Mouse (Mus musculus) neural tube, embryonic 15.5 days (tissue): ENCODE measurements around the gene Mynn. TPM values are rescaled to one million over a fixed set of nuclear protein-coding genes. Genes with fewer than 3 reads are reported as not detected.

Source experiments
- ATAC-seq: fragments of 200-750 bp; cut with Nextera tagmentation; 2 replicates; pipeline ENCODE4 v1.8.0; 2017; ENCODE audit warnings: mild to moderate bottlenecking, moderate TSS enrichment, moderate library complexity; ENCODE audit not compliant: low FRiP score
- H3K27ac ChIP-seq: fragments of 300-500 bp; sonication (generic); replicated peaks from 2 replicates; pipeline ENCODE4 v1.5.1; 2015; ENCODE audit warnings: mild to moderate bottlenecking, inconsistent platforms
- H3K27me3 ChIP-seq: fragments of 300-500 bp; sonication (generic); replicated peaks from 2 replicates; pipeline ENCODE4 v1.6.1; 2015; ENCODE audit warnings: inconsistent platforms
- H3K36me3 ChIP-seq: fragments of 300-500 bp; sonication (generic); 2 replicates; pipeline ENCODE4 v1.6.1; 2015; ENCODE audit warnings: inconsistent platforms
- H3K4me1 ChIP-seq: fragments of 300-500 bp; sonication (generic); 2 replicates; pipeline ENCODE4 v1.6.1; 2015; ENCODE audit warnings: inconsistent platforms
- H3K4me2 ChIP-seq: fragments of 300-500 bp; sonication (generic); 2 replicates; pipeline ENCODE4 v1.6.1; 2015; ENCODE audit warnings: inconsistent platforms, mild to moderate bottlenecking, moderate library complexity
- H3K4me3 ChIP-seq: fragments of 300-500 bp; sonication (generic); replicated peaks from 2 replicates; pipeline ENCODE4 v1.5.1; 2015; ENCODE audit warnings: mild to moderate bottlenecking, inconsistent platforms
- H3K9ac ChIP-seq: fragments of 300-500 bp; sonication (generic); replicated peaks from 2 replicates; pipeline ENCODE4 v1.6.1; 2015; ENCODE audit warnings: mild to moderate bottlenecking, inconsistent platforms
- H3K9me3 ChIP-seq: fragments of 300-500 bp; sonication (generic); replicated peaks from 2 replicates; pipeline ENCODE4 v1.6.1; 2016; ENCODE audit warnings: inconsistent platforms
- WGBS: fragments of 180-500 bp; shearing (Covaris S2); methylation state at CpG from one replicate; pipeline ENCODE4 v1.1.7; 2015; ENCODE audit warnings: mixed read lengths; 5-methylcytosine and 5-hydroxymethylcytosine counted together
- polyA plus RNA-seq: library from polyadenylated mRNA; unstranded; fragments of >200 nt; fragmentation: Nextera tagmentation; extraction: Ambion mirVana; gene quantifications from 2 replicates; pipeline ENCODE4 v1.2.1, GENCODE M21; 2015

Mynn gene
- polyA plus RNA-seq, 1 experiment from 2014 or later = 25.4 TPM

DNA sequence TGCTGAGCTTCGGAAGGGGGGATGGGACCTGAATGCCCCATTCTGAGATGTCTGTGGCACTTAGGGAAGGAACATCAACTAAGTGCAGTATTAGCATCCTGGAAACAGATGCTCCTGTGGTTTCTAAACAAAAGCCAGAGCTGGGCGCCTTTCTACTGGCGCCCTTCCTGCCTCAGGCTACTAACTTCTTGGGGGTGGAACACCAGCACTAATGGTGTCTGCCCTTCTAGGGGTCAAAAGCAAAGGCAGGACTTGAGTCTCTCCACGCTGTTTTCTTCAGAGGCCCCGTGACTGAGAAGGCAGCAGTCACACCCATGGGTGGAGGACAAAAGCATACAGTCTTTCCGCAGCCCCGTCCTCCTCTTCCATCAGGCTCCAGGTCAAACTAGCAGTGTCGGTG lies 44.9 kb downstream of the Mynn start:
- no peak for ATAC-seq
- Histone ChIP-seq H3K4me2 (no peak overlapping the region), H3K27ac (no peak overlapping the region), H3K9ac (no peak overlapping the region), H3K4me1 (peaks cover 16% of the 10 kb centered on the region), H3K4me3 (no peak overlapping the region), H3K9me3 (no peaks in the 10 kb centered on the region), H3K36me3 (no peaks in the 10 kb centered on the region), H3K27me3 (0 out of 2 replicates have a peak, but pooled peaks cover 17% of the 10 kb centered on the region)
- 47% methylated on average over 8 of the region's 8 CpGs for WGBS

DNA sequence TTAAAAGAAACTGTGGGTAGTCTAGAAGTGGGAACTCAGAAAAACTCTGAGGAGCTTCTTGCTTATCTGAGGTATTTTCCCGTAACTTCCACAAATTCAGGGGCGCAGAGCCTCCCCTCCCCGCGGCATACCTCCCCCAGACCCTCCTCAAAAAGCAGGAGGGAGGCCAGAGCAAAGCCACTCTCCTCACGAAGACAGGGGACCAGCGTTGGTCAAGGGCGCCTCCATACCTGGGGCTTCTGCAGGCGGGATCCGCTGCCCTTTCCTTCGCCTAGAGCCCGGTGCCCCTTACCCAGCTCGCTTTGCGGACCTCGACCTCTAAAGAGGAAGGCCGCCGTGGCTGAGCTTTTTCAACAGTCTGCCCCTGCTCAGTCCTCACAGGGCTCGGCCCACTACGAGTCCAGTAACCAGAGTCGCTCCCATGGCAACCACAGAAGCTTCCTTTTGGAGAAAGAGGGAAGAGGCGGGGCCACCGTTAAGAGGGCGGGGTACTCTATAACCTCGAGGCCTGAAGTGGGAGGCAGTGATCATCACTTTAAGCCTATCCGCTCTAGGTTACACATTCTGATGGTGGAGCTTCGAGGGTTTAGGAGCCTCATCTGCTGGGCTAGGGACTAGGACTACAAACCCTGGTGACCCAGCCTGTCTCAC lies 45.7 kb downstream of the Mynn start, which contains the start of gene Lrrc34:
Lrrc34 (minus strand) TSS at position 430 of the 651 bp plus-strand sequence.
- H3K36me3 ChIP-seq = no peaks in the 10 kb centered on the region
- H3K9ac ChIP-seq = peak within 1 kb of the TSS; percentile 47
- H3K27ac ChIP-seq = no peak within 1 kb of the TSS
- peak within 1 kb of the TSS; percentile 67 for H3K4me2 ChIP-seq
- H3K4me1 ChIP-seq = peaks cover 16% of the 10 kb centered on the region
- WGBS = 4% methylated on average over 25 of the region's 25 CpGs
- H3K4me3 ChIP-seq = peak within 1 kb of the TSS; percentile 36
- H3K27me3 ChIP-seq = 0 out of 2 replicates have a peak, but pooled peaks cover 20% of the 10 kb centered on the region
- H3K9me3 ChIP-seq = no peaks in the 10 kb centered on the region
- peak; percentile 76 for ATAC-seq

DNA sequence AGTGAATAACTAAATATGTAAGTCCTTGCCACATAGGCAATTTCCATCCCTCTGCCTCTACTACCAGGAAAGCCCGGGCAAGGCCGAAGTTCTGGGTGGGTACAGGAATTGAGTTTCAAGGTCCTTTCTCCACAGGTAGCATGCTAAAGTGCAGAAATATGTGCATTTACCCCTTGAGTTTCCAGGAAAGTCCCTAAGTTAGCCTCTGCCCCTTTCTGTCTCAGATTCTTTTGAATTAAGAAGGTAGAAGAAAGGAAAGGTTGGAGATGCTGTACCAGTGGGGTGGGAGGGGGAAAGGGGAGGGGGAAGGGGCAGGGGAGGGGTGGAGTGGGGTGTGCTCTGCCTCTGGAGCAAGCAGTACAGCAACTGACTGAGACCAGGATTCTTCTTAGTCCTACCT lies 46.6 kb downstream of the Mynn start:
- Histone ChIP-seq H3K4me3 (no peak overlapping the region), H3K4me2 (no peak overlapping the region), H3K4me1 (peaks cover 16% of the 10 kb centered on the region), H3K27ac (no peak overlapping the region), H3K36me3 (no peaks in the 10 kb centered on the region), H3K9me3 (no peaks in the 10 kb centered on the region), H3K9ac (no peak overlapping the region), H3K27me3 (0 out of 2 replicates have a peak, but pooled peaks cover 20% of the 10 kb centered on the region)
- no peak for ATAC-seq
- 100% methylated on average over 2 of the region's 2 CpGs for WGBS

DNA sequence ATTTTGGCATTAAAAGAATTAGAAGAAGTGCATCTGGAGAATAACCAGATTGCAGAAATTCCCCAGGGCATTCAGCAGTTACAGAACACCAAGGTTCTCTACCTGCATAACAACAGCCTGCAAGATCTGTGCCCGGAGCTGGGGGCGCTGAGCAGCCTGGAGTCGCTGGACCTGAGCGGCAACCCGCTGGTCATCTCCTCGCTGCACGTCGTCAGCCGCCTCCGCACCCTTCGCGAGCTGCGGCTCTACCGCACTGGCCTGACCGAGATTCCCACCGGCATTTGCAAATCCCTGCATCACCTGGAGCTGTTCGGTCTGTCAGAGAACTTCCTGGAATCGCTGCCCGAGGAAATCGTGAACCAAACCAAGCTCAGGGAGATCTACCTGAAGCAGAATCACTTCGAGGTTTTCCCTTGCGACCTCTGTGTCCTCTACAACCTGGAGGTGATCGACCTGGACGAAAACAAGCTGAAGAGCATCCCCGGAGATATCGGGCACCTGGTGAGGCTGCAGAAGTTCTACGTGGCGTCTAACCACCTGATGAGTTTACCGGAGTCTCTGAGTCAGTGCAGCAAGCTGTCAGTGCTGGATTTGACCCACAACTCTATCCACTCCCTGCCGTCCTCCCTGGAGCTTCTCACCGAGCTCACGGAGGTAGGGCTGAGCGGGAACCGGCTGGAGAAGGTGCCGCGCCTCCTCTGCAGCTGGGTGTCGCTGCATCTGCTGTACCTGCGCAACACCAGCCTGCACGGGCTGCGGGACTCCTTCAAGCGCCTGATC lies 48.4 kb downstream of the Mynn start:
- H3K27me3 ChIP-seq = 0 out of 2 replicates have a peak, but pooled peaks cover 20% of the 10 kb centered on the region
- peaks cover 16% of the 10 kb centered on the region for H3K4me1 ChIP-seq
- H3K36me3 ChIP-seq = no peaks in the 10 kb centered on the region
- H3K4me3 ChIP-seq = peak overlapping the region; percentile 48
- WGBS = under 1% methylated on average over 41 of the region's 41 CpGs
- no peak overlapping the region for H3K27ac ChIP-seq
- H3K9me3 ChIP-seq = no peaks in the 10 kb centered on the region
- H3K4me2 ChIP-seq = peak overlapping the region; percentile 89
- H3K9ac ChIP-seq = peak overlapping the region; percentile 34
- ATAC-seq = peak; percentile 93

DNA sequence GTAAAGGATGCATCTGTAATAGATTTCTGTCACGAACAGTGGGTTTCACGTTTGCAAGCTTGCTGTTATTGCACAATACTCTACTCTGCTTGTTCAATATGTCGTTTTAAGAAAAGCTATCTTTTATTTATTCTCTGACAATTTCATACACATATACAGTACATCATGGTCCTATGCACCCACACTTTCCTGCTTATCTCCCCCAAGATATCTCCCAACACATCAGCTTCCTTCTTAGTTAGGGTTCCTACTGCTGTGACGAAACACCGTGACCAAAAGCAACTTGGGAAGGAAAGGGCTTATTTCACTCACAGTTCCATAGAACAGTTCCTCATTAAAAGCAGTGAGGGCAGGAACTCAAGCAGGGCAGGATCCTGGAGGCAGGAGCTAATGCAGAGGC lies 54.1 kb downstream of the Mynn start:
- WGBS = 84% methylated on average over 5 of the region's 5 CpGs
- Histone ChIP-seq H3K27ac (no peak overlapping the region), H3K4me3 (no peak overlapping the region), H3K9me3 (no peaks in the 10 kb centered on the region), H3K27me3 (0 out of 2 replicates have a peak, but pooled peaks cover 5% of the 10 kb centered on the region), H3K36me3 (no peaks in the 10 kb centered on the region), H3K9ac (no peak overlapping the region), H3K4me2 (no peak overlapping the region), H3K4me1 (0 out of 2 replicates have a peak, but pooled peaks cover under 1% of the 10 kb centered on the region)
- no peak for ATAC-seq

DNA sequence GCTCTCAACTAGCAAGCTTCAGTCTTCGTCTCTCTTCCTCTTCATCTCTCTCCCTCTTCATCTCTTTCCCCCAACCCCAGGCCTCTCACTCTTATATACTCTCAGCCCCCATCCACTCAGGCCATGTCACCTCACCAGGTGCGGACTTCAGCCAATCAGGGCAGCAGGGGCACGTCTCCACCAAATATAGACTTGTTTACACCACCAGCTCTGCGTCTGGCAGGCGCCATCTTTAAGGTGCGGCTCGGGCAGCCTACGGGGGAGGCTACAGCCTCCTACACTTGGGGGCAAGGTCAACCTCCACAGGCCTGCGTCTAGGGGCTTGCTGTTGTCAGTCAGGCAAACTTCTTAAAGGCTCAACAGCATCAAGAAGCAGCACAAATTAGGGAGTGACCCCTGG lies 56.6 kb downstream of the Mynn start:
- no peak overlapping the region for H3K4me3 ChIP-seq
- H3K9me3 ChIP-seq = no peaks in the 10 kb centered on the region

More for the DNA sequence above, 56.6 kb downstream of the Mynn start:
- Histone ChIP-seq H3K36me3 (no peaks in the 10 kb centered on the region), H3K27ac (no peak overlapping the region), H3K27me3 (no peaks in the 10 kb centered on the region), H3K4me2 (no peak overlapping the region), H3K4me1 (no peaks in the 10 kb centered on the region), H3K9ac (no peak overlapping the region)
- no peak for ATAC-seq
- 89% methylated on average over 9 of the region's 9 CpGs for WGBS

Other genes with a start within 250 kb of the Mynn start
- 5.2 and 5.5 TPM in 2 replicates for gene Mecom, start 54.1 kb upstream of the Mynn start, polyA plus RNA-seq
- gene Actrt3, start 2.1 kb upstream of the Mynn start, polyA plus RNA-seq = 0.59 and 1.2 TPM in 2 replicates
- not detected in 2 replicates for gene Lrriq4, start 42.4 kb downstream of the Mynn start, polyA plus RNA-seq
- gene Lrrc34, start 45.8 kb downstream of the Mynn start, polyA plus RNA-seq = 0.79 and 0.97 TPM in 2 replicates
- not detected in 2 replicates for gene Lrrc31, start 97.8 kb downstream of the Mynn start, polyA plus RNA-seq
- gene Samd7, start 144.2 kb downstream of the Mynn start, polyA plus RNA-seq = not detected in 2 replicates
- gene Sec62, start 190.8 kb downstream of the Mynn start, polyA plus RNA-seq = 86.5 and 96.0 TPM in 2 replicates